Mouse (Mus musculus) stomach, postnatal 0 days (tissue): Measurements from ENCODE around the gene Wnt3.

Experiments used
- CTCF ChIP-seq: IDR thresholded peaks from 2 replicates; pipeline ENCODE4 v1.5.1; 2016; ENCODE audit warnings: antibody characterized with exemption, low read depth, mild to moderate bottlenecking, moderate library complexity
- EP300 ChIP-seq: optimal IDR thresholded peaks from 2 replicates; pipeline ENCODE3; 2016; ENCODE audit warnings: antibody characterized with exemption

DNA sequence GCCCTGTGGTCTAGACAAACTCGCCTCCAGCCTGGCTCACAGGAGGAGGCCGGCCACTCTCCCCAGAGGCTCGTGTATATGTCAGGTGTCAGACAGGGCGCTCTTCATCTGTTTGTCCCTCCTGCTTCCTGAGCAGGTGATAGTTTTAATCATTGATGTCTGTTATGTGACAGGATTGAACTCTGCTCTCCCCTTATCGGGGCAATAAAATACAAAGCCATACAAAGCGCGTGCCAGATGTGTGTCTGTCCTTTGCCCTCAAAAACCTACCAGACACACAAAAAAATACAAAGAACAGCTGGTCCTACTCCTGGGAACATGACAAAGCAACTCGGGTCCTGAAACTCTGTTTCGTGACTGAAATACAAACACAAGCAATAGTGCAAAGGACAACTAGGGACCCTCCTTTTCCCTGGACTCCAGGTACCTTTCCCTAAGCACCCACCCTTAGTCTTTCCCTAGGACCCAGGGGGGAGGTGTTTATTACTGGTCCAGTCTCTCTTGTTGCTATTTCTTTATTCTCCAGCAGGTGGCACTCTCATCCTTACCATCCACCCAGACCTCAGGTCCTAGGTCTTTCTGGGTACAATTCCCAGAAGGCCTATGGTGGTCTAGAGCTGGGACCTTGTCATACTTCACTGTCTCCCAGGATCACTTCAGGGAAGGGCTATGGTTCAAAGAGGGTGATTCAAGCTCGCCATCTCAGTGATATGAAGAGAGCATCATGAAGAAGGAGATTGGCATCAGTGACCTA is 10.4 kb upstream of the Wnt3 start:
- TF ChIP-seq CTCF (peak; percentile 90), EP300 (no peak)
